Mouse (Mus musculus) CH12.LX (cell line): ENCODE data around the gene Me1. TPM values are rescaled to one million over a fixed set of nuclear protein-coding genes. Genes with fewer than 3 reads are reported as not detected.

ENCODE experiments used
- DNase-seq: peaks from one replicate; pipeline ENCODE4 v3.0.0-alpha.2; 2013; ENCODE audit errors: extremely low read depth
- H3K27ac ChIP-seq: 2 replicates; pipeline ENCODE4 v1.5.1; 2012; ENCODE audit warnings: low read depth, mild to moderate bottlenecking, control low read depth, moderate library complexity; ENCODE audit not compliant: insufficient read depth
- H3K27me3 ChIP-seq: replicated peaks from 2 replicates; pipeline ENCODE3; 2012; ENCODE audit warnings: inconsistent platforms
- H3K36me3 ChIP-seq, 2 experiments: replicated peaks in 1 of 2; 2 replicates each; pipeline versions ENCODE3 to v1.6.1; 2012; ENCODE audit warnings: inconsistent platforms in 1 of 2, low read length in 1 of 2, mild to moderate bottlenecking in 1 of 2, mixed read lengths in 1 of 2, moderate library complexity in 1 of 2; ENCODE audit not compliant: control insufficient read depth in 1 of 2, insufficient read depth in 1 of 2
- H3K4me1 ChIP-seq, 2 experiments: 2 replicates each; pipeline ENCODE4 v1.6.1; 2012; ENCODE audit warnings: inconsistent platforms in 1 of 2, moderate library complexity in 1 of 2; ENCODE audit not compliant: insufficient read depth in 2 of 2, control insufficient read depth in 1 of 2
- H3K4me2 ChIP-seq: 2 replicates; pipeline ENCODE4 v1.6.1; 2012; ENCODE audit warnings: low read depth, mild to moderate bottlenecking, control low read depth; ENCODE audit not compliant: poor library complexity, insufficient read depth, severe bottlenecking
- H3K4me3 ChIP-seq, 3 experiments: fragments of 150-350 bp in 1 of 3; sonication (generic) in 1 of 3; replicated peaks in 1 of 3; 2 replicates each; pipeline versions ENCODE3 to v1.5.1; 2011 to 2012; ENCODE audit warnings: low read depth in 2 of 3, low read length in 2 of 3, mild to moderate bottlenecking in 2 of 3, moderate library complexity in 2 of 3, control low read depth in 1 of 3, improper control_type of control experiment in 1 of 3, inconsistent platforms in 1 of 3, mixed read lengths in 1 of 3; ENCODE audit not compliant: poor library complexity in 1 of 3
- H3K79me2 ChIP-seq: replicated peaks from 2 replicates; pipeline ENCODE4 v1.6.1; 2012; ENCODE audit warnings: mild to moderate bottlenecking, moderate library complexity; ENCODE audit not compliant: control insufficient read depth, poor library complexity, insufficient read depth, severe bottlenecking; ENCODE audit errors: extremely low read depth
- H3K9ac ChIP-seq: 2 replicates; pipeline ENCODE4 v1.6.1; 2012; ENCODE audit warnings: low read depth, mild to moderate bottlenecking, control low read depth, moderate library complexity; ENCODE audit not compliant: insufficient read depth
- H3K9me3 ChIP-seq: replicated peaks from 2 replicates; pipeline ENCODE3; 2012; ENCODE audit warnings: low read length, inconsistent platforms, mixed read lengths
- BHLHE40 ChIP-seq: IDR thresholded peaks from 2 replicates; pipeline ENCODE4 v1.6.1; 2011; ENCODE audit warnings: mild to moderate bottlenecking, low read depth, low read length, improper control_type of control experiment
- CHD2 ChIP-seq: IDR thresholded peaks from 2 replicates; pipeline ENCODE4 v1.6.1; 2011; ENCODE audit warnings: low read length, improper control_type of control experiment
- E2F4 ChIP-seq: IDR thresholded peaks from 2 replicates; pipeline ENCODE4 v1.6.1; 2011; ENCODE audit warnings: low read depth, low read length, improper control_type of control experiment; ENCODE audit not compliant: insufficient replicate concordance
- ELF1 ChIP-seq: IDR thresholded peaks from 2 replicates; pipeline ENCODE4 v1.6.1; 2014; ENCODE audit warnings: low read depth, mild to moderate bottlenecking, inconsistent platforms, low read length, improper control_type of control experiment
- EP300 ChIP-seq: IDR thresholded peaks from 2 replicates; pipeline ENCODE4 v1.6.1; 2011; ENCODE audit warnings: low read length, improper control_type of control experiment
- ETS1 ChIP-seq: conservative IDR thresholded peaks from 2 replicates; pipeline ENCODE4 v1.6.1; 2012; ENCODE audit warnings: low read depth, mild to moderate bottlenecking, inconsistent platforms, low read length, improper control_type of control experiment, moderate library complexity
- GABPA ChIP-seq: IDR thresholded peaks from 2 replicates; pipeline ENCODE4 v1.6.1; 2012; ENCODE audit warnings: low read depth, low read length, improper control_type of control experiment, inconsistent platforms; ENCODE audit not compliant: insufficient replicate concordance
- IRF4 ChIP-seq: IDR thresholded peaks from 2 replicates; pipeline ENCODE4 v1.6.1; 2014; ENCODE audit warnings: low read depth, mild to moderate bottlenecking, inconsistent platforms, low read length, improper control_type of control experiment
- JUN ChIP-seq: IDR thresholded peaks from 2 replicates; pipeline ENCODE4 v1.6.1; 2011; ENCODE audit warnings: low read depth, mild to moderate bottlenecking, low read length, improper control_type of control experiment, moderate library complexity; ENCODE audit not compliant: insufficient read depth
- JUND ChIP-seq: conservative IDR thresholded peaks from 2 replicates; pipeline ENCODE4 v1.6.1; 2011; ENCODE audit warnings: low read depth, low read length, improper control_type of control experiment
- MAFK ChIP-seq: IDR thresholded peaks from 2 replicates; pipeline ENCODE4 v1.6.1; 2011; ENCODE audit warnings: low read length, improper control_type of control experiment; ENCODE audit not compliant: insufficient replicate concordance
- MAX ChIP-seq: IDR thresholded peaks from 2 replicates; pipeline ENCODE4 v1.6.1; 2011; ENCODE audit warnings: low read length, improper control_type of control experiment
- MAZ ChIP-seq: IDR thresholded peaks from 2 replicates; pipeline ENCODE4 v1.6.1; 2012; ENCODE audit warnings: low read depth, mild to moderate bottlenecking, inconsistent platforms, low read length, improper control_type of control experiment, moderate library complexity
- MEF2A ChIP-seq: IDR thresholded peaks from 2 replicates; pipeline ENCODE4 v1.6.1; 2014; ENCODE audit warnings: low read depth, mild to moderate bottlenecking, inconsistent platforms, low read length, improper control_type of control experiment, borderline replicate concordance
- MXI1 ChIP-seq: IDR thresholded peaks from 2 replicates; pipeline ENCODE4 v1.6.1; 2011; ENCODE audit warnings: mild to moderate bottlenecking, low read depth, low read length, improper control_type of control experiment
- MYC ChIP-seq: IDR thresholded peaks from 2 replicates; pipeline ENCODE4 v1.6.1; 2011; ENCODE audit warnings: low read depth, mild to moderate bottlenecking, improper control_type of control experiment, low read length
- NRF1 ChIP-seq: IDR thresholded peaks from 2 replicates; pipeline ENCODE4 v1.6.1; 2014; ENCODE audit warnings: low read depth, mild to moderate bottlenecking, inconsistent platforms, low read length, improper control_type of control experiment, moderate library complexity
- PAX5 ChIP-seq: IDR thresholded peaks from 2 replicates; pipeline ENCODE4 v1.6.1; 2012; ENCODE audit warnings: low read length, inconsistent platforms, mixed read lengths
- POLR2A ChIP-seq: IDR thresholded peaks from 2 replicates; pipeline ENCODE4 v1.6.1; 2011; ENCODE audit warnings: low read depth, mild to moderate bottlenecking, improper control_type of control experiment, low read length
- POLR2AphosphoS2 ChIP-seq: IDR thresholded peaks from 2 replicates; pipeline ENCODE4 v1.6.1; 2011; ENCODE audit warnings: low read depth, low read length, improper control_type of control experiment
- RAD21 ChIP-seq: IDR thresholded peaks from 2 replicates; pipeline ENCODE4 v1.6.1; 2011; ENCODE audit warnings: low read depth, mild to moderate bottlenecking, low read length, improper control_type of control experiment, moderate library complexity
- RCOR1 ChIP-seq: conservative IDR thresholded peaks from 2 replicates; pipeline ENCODE4 v1.6.1; 2012; ENCODE audit warnings: low read depth, mild to moderate bottlenecking, inconsistent platforms, low read length, improper control_type of control experiment
- SMC3 ChIP-seq: IDR thresholded peaks from 2 replicates; pipeline ENCODE4 v1.6.1; 2011; ENCODE audit warnings: low read depth, low read length, improper control_type of control experiment
- TCF12 ChIP-seq: IDR thresholded peaks from 2 replicates; pipeline ENCODE4 v1.6.1; 2014; ENCODE audit warnings: low read depth, mild to moderate bottlenecking, inconsistent platforms, low read length, improper control_type of control experiment
- USF1 ChIP-seq: IDR thresholded peaks from 2 replicates; pipeline ENCODE4 v1.6.1; 2014; ENCODE audit warnings: low read depth, mild to moderate bottlenecking, inconsistent platforms, low read length, improper control_type of control experiment
- ZKSCAN1 ChIP-seq: IDR thresholded peaks from 2 replicates; pipeline ENCODE4 v1.6.1; 2012; ENCODE audit warnings: low read depth, inconsistent platforms, low read length, improper control_type of control experiment, borderline replicate concordance
- ZMIZ1 ChIP-seq: IDR thresholded peaks from 2 replicates; pipeline ENCODE4 v1.6.1; 2012; ENCODE audit warnings: low read depth, mild to moderate bottlenecking, inconsistent platforms, low read length, improper control_type of control experiment
- ZNF384 ChIP-seq: IDR thresholded peaks from 2 replicates; pipeline ENCODE4 v1.6.1; 2012; ENCODE audit warnings: low read depth, low read length, improper control_type of control experiment, inconsistent platforms
- dilution Hi-C: fragments of 300-500 bp; cut with MboI; formaldehyde crosslinking; loops from 2 replicates; pipeline ENCODE4 v1.14.3; 2020; ENCODE audit warnings: low sequenced_read_pairs; ENCODE audit not compliant: extremely low pct_unique_long_range_greater_than_20kb, extremely low pct_ligation_motif_present
- in situ Hi-C: fragments of 300-500 bp; cut with MboI; formaldehyde crosslinking; loops from 3 replicates; pipeline ENCODE4 v1.14.3; 2019; ENCODE audit warnings: low sequenced_read_pairs, low pct_ligation_motif_present, low pct_unique_long_range_greater_than_20kb, mixed read lengths
- polyA plus RNA-seq: library from polyadenylated mRNA; unstranded; fragments of >175 nt; gene quantifications from 2 replicates; pipeline ENCODE4 v1.2.1, GENCODE M21; 2012; ENCODE audit warnings: low read depth; ENCODE audit not compliant: insufficient read length
- total RNA-seq, 2 experiments: library from RNA; depleted of rRNA; stranded (reverse); fragments of 300-350 nt in 1 of 2; fragments of >200 nt in 1 of 2; gene quantifications; 2 replicates each; pipeline ENCODE4 v1.2.3; 2012 to 2014

The Me1 gene
- total and polyA plus RNA-seq, 3 experiments = 9.4 to 39.9 (median 16.7) TPM

GRCm38 (mm10) chr9:86617837-86618492, 77.8 kb downstream of the Me1 start:
- H3K36me3 ChIP-seq = peaks cover 0 to 36% of the 10 kb centered on the region in 2 experiments
- peak overlapping the region; percentile 98 for H3K4me2 ChIP-seq
- H3K79me2 ChIP-seq = no peaks in the 10 kb centered on the region
- in situ Hi-C loops = no loop called here
- H3K27me3 ChIP-seq = no peaks in the 10 kb centered on the region
- no peaks in the 10 kb centered on the region for H3K9me3 ChIP-seq
- DNase-seq = peak; percentile 53
- peaks cover 14 to 34% of the 10 kb centered on the region in 2 experiments for H3K4me1 ChIP-seq
- peak overlapping the region in 1 of 3 experiments; percentile 45 for H3K4me3 ChIP-seq
- H3K27ac ChIP-seq = peak overlapping the region; percentile 92
- dilution Hi-C loops = no loop called here
- TF ChIP-seq EP300 (peak; percentile 59), BHLHE40 (peak; percentile 41; the same call in 1 of the 2 replicates), NRF1 (no peak), JUND (peak; percentile 60; the same call in 1 of the 2 replicates), ETS1 (peak; percentile 51), JUN (peak; percentile 83), ZMIZ1 (no peak), IRF4 (peak; percentile 76)
- H3K9ac ChIP-seq = peak overlapping the region; percentile 48

GRCm38 (mm10) chr9:86615765-86616164, 80.0 kb downstream of the Me1 start:
- no peak overlapping the region for H3K4me3 ChIP-seq
- in situ Hi-C loops (no loop called here), dilution Hi-C loops (no loop called here)
- TF ChIP-seq MYC (no peak), GABPA (no peak), MAZ (no peak), POLR2A (no peak), ELF1 (no peak), E2F4 (no peak), MAX (no peak), CHD2 (no peak), ZKSCAN1 (no peak), TCF12 (no peak), MXI1 (no peak), RAD21 (no peak), USF1 (no peak), MEF2A (no peak), PAX5 (no peak), SMC3 (no peak), RCOR1 (no peak), POLR2AphosphoS2 (no peak), MAFK (no peak), ZNF384 (no peak)
- no peak overlapping the region for H3K4me2 ChIP-seq
- H3K79me2 ChIP-seq = no peaks in the 10 kb centered on the region
- peaks cover 3 to 49% of the 10 kb centered on the region in 2 experiments for H3K36me3 ChIP-seq
- H3K27ac ChIP-seq = peak overlapping the region; percentile 56; the same call in 1 of the 2 replicates
- no peak overlapping the region for H3K9ac ChIP-seq
- H3K4me1 ChIP-seq = peaks cover 14 to 31% of the 10 kb centered on the region in 2 experiments
- H3K9me3 ChIP-seq = no peaks in the 10 kb centered on the region
- DNase-seq = no peak
- no peaks in the 10 kb centered on the region for H3K27me3 ChIP-seq
